Mouse (Mus musculus): ENCODE data around the gene Prss44.

DNA sequence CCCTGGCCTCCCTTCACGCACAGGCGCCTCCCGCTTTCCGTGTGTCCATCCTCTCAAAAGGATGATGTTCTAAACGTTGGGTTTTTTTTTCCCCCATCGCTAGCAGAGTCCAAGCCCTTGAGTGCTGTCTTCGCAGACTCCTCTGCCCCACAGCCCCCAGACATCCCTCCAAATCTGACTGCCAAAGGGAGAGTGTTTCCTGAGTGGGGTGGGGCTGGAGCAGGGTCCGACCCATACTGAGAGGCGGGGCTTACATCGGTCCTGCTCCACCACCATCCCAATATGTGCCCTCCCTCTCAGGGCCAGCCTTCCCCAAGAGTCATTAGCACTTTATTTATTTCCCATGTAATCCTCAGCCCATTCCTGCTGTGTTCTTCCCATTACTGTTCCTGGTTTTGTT is 21.2 kb downstream of the Prss44 start:
- TF ChIP-seq CTCF (IDR thresholded peaks at IDR 0.05; ENCODE audit: insufficient read depth, low read depth, low read length) = no peak
- no peak for TF ChIP-seq POLR2A (IDR thresholded peaks at IDR 0.05; ENCODE audit: insufficient read depth, low read depth, low read length)

Measured in olfactory bulb, adult 2 months (tissue).